Comparison of ENCODE assay signal across 18 mouse cellular contexts in the genomic region with DNA sequence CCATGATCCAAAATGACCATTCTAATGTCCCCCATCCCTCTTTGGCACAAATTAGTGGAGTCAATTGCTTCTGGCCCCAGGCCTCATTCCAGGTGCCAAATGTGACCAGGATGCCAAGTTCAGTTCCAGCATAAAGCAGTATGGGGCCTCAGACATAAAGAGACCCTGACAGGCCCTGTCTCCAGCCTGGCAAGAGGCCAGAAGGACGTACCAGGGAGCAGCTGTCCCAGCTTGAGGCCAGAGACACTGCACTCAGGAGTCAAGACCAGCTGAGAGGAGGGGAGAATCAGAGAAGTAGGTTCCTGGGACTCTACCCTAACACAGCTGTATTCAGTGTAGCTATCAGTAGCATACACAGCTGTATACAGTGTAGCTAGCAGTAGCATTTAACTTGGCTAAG.
DNase-seq lines count a peak whose midpoint lies in the region; ATAC-seq and TF ChIP-seq lines count a peak whose summit lies in the region.
"Had no signal": no experiment of that assay in that cellular context is flagged by ENCODE, and none has a peak within 500 bp of the region (broad histone marks: within the 10 kb centered on the region; RNA-seq: fewer than 3 reads in every experiment).

No protein-coding gene starts in this region.

- no peaks in the 10 kb centered on the region for H3K4me1 ChIP-seq in hindbrain, embryonic 14.5 days (replicated peaks; ENCODE audit: control insufficient read depth, insufficient read depth, low read length)
- H3K4me1 ChIP-seq in hindbrain, embryonic 11.5 days (replicated peaks; ENCODE audit: control insufficient read depth, insufficient read depth, low read length), result no peaks in the 10 kb centered on the region
- no peaks in the 10 kb centered on the region for H3K4me1 ChIP-seq in hindbrain, postnatal 0 days (ENCODE audit: insufficient read depth, low read length)
- H3K4me1 ChIP-seq: embryonic facial prominence, embryonic 15.5 days had no signal

- H3K27ac ChIP-seq in hindbrain, embryonic 14.5 days, result no peak overlapping the region
- H3K27ac ChIP-seq in hindbrain, embryonic 11.5 days (ENCODE audit: low read depth, low read length), result no peak overlapping the region
- H3K27ac ChIP-seq in hindbrain, postnatal 0 days, result no peak overlapping the region
- H3K27ac ChIP-seq: embryonic facial prominence, embryonic 15.5 days; forebrain, embryonic 13.5 days; heart, embryonic 10.5 days had no signal

- whole genome bisulfite sequencing in hindbrain, embryonic 14.5 days, result 10% methylated on average over 1 of the region's 1 CpGs
- WGBS in hindbrain, embryonic 11.5 days, result 54% methylated on average over 1 of the region's 1 CpGs
- 14% methylated on average over 1 of the region's 1 CpGs for WGBS in hindbrain, postnatal 0 days

- no peak overlapping the region for H3K4me2 ChIP-seq in hindbrain, embryonic 14.5 days (replicated peaks)
- no peak overlapping the region for H3K4me2 ChIP-seq in hindbrain, embryonic 11.5 days (replicated peaks; ENCODE audit: low read depth, low read length)
- no peak overlapping the region for H3K4me2 ChIP-seq in hindbrain, postnatal 0 days (ENCODE audit: low read depth, low read length)
- H3K4me2 ChIP-seq: embryonic facial prominence, embryonic 15.5 days; forebrain, embryonic 13.5 days had no signal

- no peaks in the 10 kb centered on the region for H3K36me3 ChIP-seq in hindbrain, embryonic 14.5 days (replicated peaks; ENCODE audit: control insufficient read depth, insufficient read depth)
- no peaks in the 10 kb centered on the region for H3K36me3 ChIP-seq in hindbrain, embryonic 11.5 days (ENCODE audit: control insufficient read depth, insufficient read depth, low read length)
- H3K36me3 ChIP-seq in hindbrain, postnatal 0 days (ENCODE audit: insufficient read depth, low read length), result no peaks in the 10 kb centered on the region
- H3K36me3 ChIP-seq: embryonic facial prominence, embryonic 15.5 days; heart, embryonic 10.5 days had no signal

- no peak for ATAC-seq in cerebellum, adult (ENCODE audit: insufficient number of reproducible peaks, low FRiP score, low TSS enrichment)
- ATAC-seq in hindbrain, embryonic 14.5 days (ENCODE audit: low FRiP score), result peak; percentile 64; the same call in 1 of the 2 replicates
- no peak for ATAC-seq in hindbrain, embryonic 11.5 days (ENCODE audit: low FRiP score)
- ATAC-seq in hindbrain, postnatal 0 days, result peak; percentile 74
- ATAC-seq: forebrain, embryonic 13.5 days; intestine, postnatal 0 days; Patski had no signal

- H3K27me3 ChIP-seq in hindbrain, embryonic 14.5 days (ENCODE audit: control insufficient read depth, insufficient read depth, low read length), result no peaks in the 10 kb centered on the region
- H3K27me3 ChIP-seq in hindbrain, embryonic 11.5 days (ENCODE audit: control insufficient read depth, insufficient read depth, low read length), result no peaks in the 10 kb centered on the region
- no peaks in the 10 kb centered on the region for H3K27me3 ChIP-seq in hindbrain, postnatal 0 days (ENCODE audit: insufficient read depth, low read length)
- H3K27me3 ChIP-seq: embryonic facial prominence, embryonic 15.5 days; forebrain, embryonic 13.5 days; Patski had no signal

- H3K4me3 ChIP-seq in hindbrain, embryonic 14.5 days (replicated peaks; ENCODE audit: low read length), result no peak overlapping the region
- H3K4me3 ChIP-seq in hindbrain, embryonic 11.5 days (ENCODE audit: low read depth, low read length), result no peak overlapping the region
- no peak overlapping the region for H3K4me3 ChIP-seq in hindbrain, postnatal 0 days (ENCODE audit: low read length)
- H3K4me3 ChIP-seq: embryonic facial prominence, embryonic 15.5 days; forebrain, embryonic 13.5 days; heart, embryonic 10.5 days had no signal

- TF ChIP-seq CTCF in hindbrain, postnatal 0 days (IDR thresholded peaks at IDR 0.05; ENCODE audit: low read depth), result no peak

- DNase-seq in cerebellum, postnatal 14 days, result peak; percentile 74 to 75
- DNase-seq in hindbrain, embryonic 14.5 days (ENCODE audit: low spot score), result peak; percentile 49
- no peak for DNase-seq in hindbrain, embryonic 11.5 days (ENCODE audit: low spot score)
- DNase-seq in retina, postnatal 1 day, result peak; percentile 64
- no peak for DNase-seq in retina, embryonic 14.5 days (ENCODE audit: low spot score)
- DNase-seq in hindbrain, postnatal 0 days (ENCODE audit: low spot score), result peak; percentile 82
- DNase-seq in urinary bladder, postnatal 36 days (ENCODE audit: low spot score in 2 of 2), result no peak
- DNase-seq: B cell, adult 2 months; gastrocnemius, postnatal 14 days; heart, postnatal 14 days; kidney, postnatal 10 days; right cerebral cortex, adult 18-20 months had no signal

- no peaks in the 10 kb centered on the region for H3K9me3 ChIP-seq in hindbrain, embryonic 14.5 days (ENCODE audit: control insufficient read depth, low read length)
- no peaks in the 10 kb centered on the region for H3K9me3 ChIP-seq in hindbrain, embryonic 11.5 days (ENCODE audit: control insufficient read depth, low read length)
- no peaks in the 10 kb centered on the region for H3K9me3 ChIP-seq in hindbrain, postnatal 0 days (ENCODE audit: low read length)
- H3K9me3 ChIP-seq: embryonic facial prominence, embryonic 15.5 days; forebrain, embryonic 13.5 days; heart, embryonic 10.5 days had no signal

- H3K9ac ChIP-seq in hindbrain, embryonic 14.5 days, result no peak overlapping the region
- H3K9ac ChIP-seq in hindbrain, embryonic 11.5 days (ENCODE audit: low read depth, low read length), result no peak overlapping the region
- no peak overlapping the region for H3K9ac ChIP-seq in hindbrain, postnatal 0 days (replicated peaks; ENCODE audit: low read length)
- H3K9ac ChIP-seq: embryonic facial prominence, embryonic 15.5 days; forebrain, embryonic 13.5 days had no signal

Comparison
In these comparisons a context has a peak if more than half of its experiments do, and no peak if none do; other contexts are left out.
1. DNase-seq: peak in cerebellum, postnatal 14 days (2 of 2), hindbrain, embryonic 14.5 days (single experiment), retina, postnatal 1 day (single experiment) and hindbrain, postnatal 0 days (single experiment); none in hindbrain, embryonic 11.5 days (single experiment), retina, embryonic 14.5 days (single experiment) and urinary bladder, postnatal 36 days (0 of 2).
2. ATAC-seq: peak in hindbrain, embryonic 14.5 days (single experiment) and hindbrain, postnatal 0 days (single experiment); none in cerebellum, adult (single experiment) and hindbrain, embryonic 11.5 days (single experiment).